Comparison of ENCODE assay signal across 13 mouse cellular contexts in the genomic region with DNA sequence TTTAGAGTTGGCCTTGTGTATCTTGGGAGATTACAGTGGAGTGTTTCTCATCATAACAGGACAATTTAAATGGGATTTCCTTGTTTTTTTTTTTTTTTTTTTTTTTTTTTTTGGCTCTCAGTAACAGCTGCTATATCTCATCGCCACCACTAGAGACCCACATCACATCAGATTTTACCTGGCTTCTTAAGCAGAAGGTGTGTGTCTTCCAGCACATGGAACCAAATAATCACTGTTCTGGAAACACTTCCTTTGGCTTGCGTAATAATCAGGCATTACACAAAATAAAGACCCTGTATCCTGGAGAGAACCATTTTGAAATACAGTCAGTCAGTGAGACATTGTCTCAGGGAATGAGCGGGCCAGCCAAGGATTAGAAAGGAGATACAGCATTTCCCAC. TPM values are rescaled to one million over a fixed set of nuclear protein-coding genes. Genes with fewer than 3 reads are reported as not detected.
DNase-seq lines count a peak whose midpoint lies in the region; ATAC-seq and TF ChIP-seq lines count a peak whose summit lies in the region.
"Had no signal": no experiment of that assay in that cellular context is flagged by ENCODE, and none has a peak within 500 bp of the region (broad histone marks: within the 10 kb centered on the region; RNA-seq: fewer than 3 reads in every experiment).

No protein-coding gene starts in this region.

- H3K4me2 ChIP-seq in forebrain, embryonic 14.5 days (ENCODE audit: low read length): no peak overlapping the region
- H3K4me2 ChIP-seq in forebrain, embryonic 16.5 days (ENCODE audit: low read length): no peak overlapping the region
- H3K4me2 ChIP-seq in CH12.LX (ENCODE audit: insufficient read depth, low read depth, poor library complexity, severe bottlenecking): no peak overlapping the region
- H3K4me2 ChIP-seq: embryonic facial prominence, embryonic 15.5 days; limb, embryonic 15.5 days had no signal

- H3K9me3 ChIP-seq in forebrain, embryonic 14.5 days (replicated peaks; ENCODE audit: control insufficient read depth, low read length): no peaks in the 10 kb centered on the region
- H3K9me3 ChIP-seq in forebrain, embryonic 16.5 days (ENCODE audit: control insufficient read depth, low read length): no peaks in the 10 kb centered on the region
- H3K9me3 ChIP-seq in CH12.LX (replicated peaks; ENCODE audit: low read length): no peaks in the 10 kb centered on the region
- H3K9me3 ChIP-seq: embryonic facial prominence, embryonic 15.5 days; limb, embryonic 15.5 days had no signal

- H3K4me1 ChIP-seq in forebrain, embryonic 14.5 days (ENCODE audit: control insufficient read depth, insufficient read depth, low read length): no peaks in the 10 kb centered on the region; the same call in 1 of the 2 replicates
- H3K4me1 ChIP-seq in forebrain, embryonic 16.5 days (replicated peaks; ENCODE audit: control insufficient read depth, insufficient read depth, low read length): peaks cover 6% of the 10 kb centered on the region
- H3K4me1 ChIP-seq in CH12.LX (ENCODE audit: control insufficient read depth in 1 of 2, insufficient read depth in 2 of 2): no peaks in the 10 kb centered on the region

- peak; percentile 69 for TF ChIP-seq RAD21 in CH12.LX (IDR thresholded peaks at IDR 0.05; ENCODE audit: low read depth, low read length)

- no peaks in the 10 kb centered on the region for H3K79me2 ChIP-seq in CH12.LX (replicated peaks; ENCODE audit: control insufficient read depth, extremely low read depth, insufficient read depth, poor library complexity, severe bottlenecking)

- in situ Hi-C loops in CH12.LX (cut with MboI; ENCODE audit: low pct_ligation_motif_present, low pct_unique_long_range_greater_than_20kb, low sequenced_read_pairs): no loop called here

- H3K4me3 ChIP-seq in forebrain, embryonic 14.5 days (ENCODE audit: low read depth, low read length): no peak overlapping the region
- H3K4me3 ChIP-seq in forebrain, embryonic 16.5 days (replicated peaks; ENCODE audit: low read length): no peak overlapping the region
- no peak overlapping the region for H3K4me3 ChIP-seq in layer of hippocampus, adult 2 months
- H3K4me3 ChIP-seq in CH12.LX (replicated peaks in 1 of 3; ENCODE audit: low read depth in 2 of 3, low read length in 2 of 3, poor library complexity in 1 of 3): no peak overlapping the region
- H3K4me3 ChIP-seq: embryonic facial prominence, embryonic 15.5 days; limb, embryonic 15.5 days; megakaryocyte, embryonic 14.5 days had no signal

- TF ChIP-seq EP300 in CH12.LX (IDR thresholded peaks at IDR 0.05; ENCODE audit: low read length): no peak

- no peak overlapping the region for H3K27ac ChIP-seq in forebrain, embryonic 14.5 days (ENCODE audit: low read depth, low read length)
- H3K27ac ChIP-seq in forebrain, embryonic 16.5 days (ENCODE audit: low read length): no peak overlapping the region
- no peak overlapping the region for H3K27ac ChIP-seq in layer of hippocampus, adult 2 months
- no peak overlapping the region for H3K27ac ChIP-seq in CH12.LX (ENCODE audit: insufficient read depth, low read depth)
- H3K27ac ChIP-seq: embryonic facial prominence, embryonic 15.5 days; limb, embryonic 15.5 days had no signal

- no peak for TF ChIP-seq POLR2A in CH12.LX (IDR thresholded peaks at IDR 0.05; ENCODE audit: low read depth, low read length)

- peaks cover 9% of the 10 kb centered on the region; the same call in 1 of the 2 replicates for H3K27me3 ChIP-seq in forebrain, embryonic 14.5 days (replicated peaks; ENCODE audit: control insufficient read depth, insufficient read depth, low read length)
- H3K27me3 ChIP-seq in forebrain, embryonic 16.5 days (replicated peaks; ENCODE audit: control insufficient read depth, insufficient read depth, low read length): no peaks in the 10 kb centered on the region; the same call in 1 of the 2 replicates
- H3K27me3 ChIP-seq in CH12.LX (replicated peaks): no peaks in the 10 kb centered on the region
- H3K27me3 ChIP-seq: embryonic facial prominence, embryonic 15.5 days; limb, embryonic 15.5 days had no signal

- no peaks in the 10 kb centered on the region for H3K36me3 ChIP-seq in forebrain, embryonic 14.5 days (ENCODE audit: control insufficient read depth, insufficient read depth, low read length)
- H3K36me3 ChIP-seq in forebrain, embryonic 16.5 days (ENCODE audit: control insufficient read depth, insufficient read depth): no peaks in the 10 kb centered on the region
- H3K36me3 ChIP-seq in CH12.LX (replicated peaks in 1 of 2; ENCODE audit: control insufficient read depth in 1 of 2, insufficient read depth in 1 of 2, low read length in 1 of 2): no peaks in the 10 kb centered on the region
- H3K36me3 ChIP-seq: embryonic facial prominence, embryonic 15.5 days; limb, embryonic 15.5 days had no signal

- ATAC-seq in forebrain, embryonic 14.5 days: no peak
- ATAC-seq in forebrain, embryonic 16.5 days: no peak

- WGBS in forebrain, embryonic 14.5 days: 54% methylated on average over 3 of the region's 3 CpGs
- 54% methylated on average over 3 of the region's 3 CpGs for WGBS in forebrain, embryonic 16.5 days

- peak; percentile 52 for DNase-seq in forebrain, embryonic 14.5 days (ENCODE audit: low spot score)
- DNase-seq in layer of hippocampus, adult 2 months (ENCODE audit: low spot score in 2 of 2): peak in 1 of 2 experiments; percentile 5
- no peak for DNase-seq in layer of hippocampus, postnatal 25 days (ENCODE audit: extremely low spot score in 1 of 2, low spot score in 1 of 2)
- DNase-seq in CH12.LX (ENCODE audit: extremely low read depth) (peak; percentile 14), R1 (ENCODE audit: low read depth, low spot score) (peak; percentile 13)
- DNase-seq in thymus, postnatal 4 days: no peak
- DNase-seq in T-cell, adult 2 months (ENCODE audit: low spot score): no peak
- DNase-seq: cerebellum, adult 18-20 months; thymus, postnatal 36 days had no signal

- dilution Hi-C loops in CH12.LX (cut with MboI; ENCODE audit: extremely low pct_ligation_motif_present, extremely low pct_unique_long_range_greater_than_20kb, low sequenced_read_pairs): no loop called here

- peak; percentile 78 for TF ChIP-seq CTCF in layer of hippocampus, adult 2 months (conservative IDR thresholded peaks at IDR 0.05)
- peak; percentile 16 to 65; a peak in 3 of 4 replicates for TF ChIP-seq CTCF in CH12.LX (conservative IDR thresholded peaks at IDR 0.05 in 1 of 2, IDR thresholded peaks at IDR 0.05 in 1 of 2; ENCODE audit: low read depth in 2 of 2, low read length in 2 of 2)

- no peak overlapping the region for H3K9ac ChIP-seq in forebrain, embryonic 14.5 days (ENCODE audit: low read length)
- no peak overlapping the region for H3K9ac ChIP-seq in forebrain, embryonic 16.5 days (replicated peaks; ENCODE audit: low read depth, low read length)
- no peak overlapping the region for H3K9ac ChIP-seq in CH12.LX (ENCODE audit: insufficient read depth, low read depth)
- H3K9ac ChIP-seq: embryonic facial prominence, embryonic 15.5 days; limb, embryonic 15.5 days had no signal

TF ChIP-seq in CH12.LX, 34 proteins besides CTCF, POLR2A, EP300 and RAD21:
- peak; percentile 98 for TF ChIP-seq ZNF384 (IDR thresholded peaks at IDR 0.05; ENCODE audit: low read depth, low read length)
- peak; percentile 56 for TF ChIP-seq SMC3 (IDR thresholded peaks at IDR 0.05; ENCODE audit: low read depth, low read length)
- peak; percentile 20; the same call in 1 of the 2 replicates for TF ChIP-seq ZC3H11A (IDR thresholded peaks at IDR 0.05; ENCODE audit: low read depth, low read length)
- TF ChIP-seq CHD2 (IDR thresholded peaks at IDR 0.05; ENCODE audit: low read length): no peak
- 0 out of 2 replicates have a peak, but pooled peaks have one; percentile 38 for TF ChIP-seq MYC (IDR thresholded peaks at IDR 0.05; ENCODE audit: low read depth, low read length)

RNA-seq across cellular contexts. Expression of gene Col25a1, which starts 53.8 kb away (rescaled TPM):
- 2.5 and 3.4 TPM in 2 replicates for polyA plus RNA-seq in forebrain, embryonic 14.5 days (2014; fragmentation: Nextera tagmentation; extraction: Ambion mirVana)
- 4.1 and 6.3 TPM in 2 replicates for polyA plus RNA-seq in forebrain, embryonic 16.5 days (2015; fragmentation: Nextera tagmentation; extraction: Ambion mirVana)
- 10 to 100 TPM; 75.1 to 77.8 TPM for total RNA-seq in layer of hippocampus, adult 2 months (2021)
- total RNA-seq in layer of hippocampus, postnatal 25 days (2021): 10 to 100 TPM; 68.4 to 70.2 TPM
- total RNA-seq in CH12.LX (2012; rRNA removed) (not detected in 2 replicates), CH12.LX (2014; rRNA removed) (not detected in 2 replicates)
- not detected in 2 replicates for polyA plus RNA-seq in CH12.LX (2012; ENCODE audit: insufficient read length, low read depth)

Comparison
In these comparisons a context has a peak if more than half of its experiments do, and no peak if none do; other contexts are left out.
1. DNase-seq: peak in forebrain, embryonic 14.5 days (single experiment), CH12.LX (single experiment) and R1 (single experiment); none in layer of hippocampus, postnatal 25 days (0 of 2), thymus, postnatal 4 days (single experiment) and T-cell, adult 2 months (single experiment).
2. RNA of gene Col25a1, which starts 53.8 kb away (total RNA-seq): 75.1 to 77.8 TPM in layer of hippocampus, adult 2 months and 68.4 to 70.2 TPM in layer of hippocampus, postnatal 25 days; not detected in CH12.LX; every median in the first group is over 10 times any median in the second.